18 mouse cellular contexts compared by ENCODE assay signal in the genomic region with DNA sequence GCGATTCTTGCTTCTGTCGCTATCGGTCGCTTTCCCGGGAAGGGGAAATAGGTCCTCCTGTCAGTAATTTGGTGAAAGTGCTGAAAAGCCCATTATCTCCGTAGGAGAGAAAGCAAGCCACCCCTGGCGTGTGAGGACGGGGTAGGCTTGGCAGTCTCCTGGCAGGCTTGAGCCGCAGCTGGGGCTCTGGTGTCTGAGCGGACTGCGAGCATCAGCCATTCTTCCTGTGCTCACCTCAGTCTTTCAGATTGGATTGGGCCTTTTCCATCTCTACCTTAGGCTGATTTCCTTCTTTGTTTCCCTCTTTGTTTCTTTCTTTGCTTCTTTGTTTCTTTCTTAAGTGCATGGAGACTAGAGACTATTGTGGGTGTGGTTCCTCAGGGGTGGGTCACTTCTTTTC. TPM values are rescaled to one million over a fixed set of nuclear protein-coding genes. Genes with fewer than 3 reads are reported as not detected.
DNase-seq lines count a peak whose midpoint lies in the region; ATAC-seq and TF ChIP-seq lines count a peak whose summit lies in the region.
"Had no signal": no experiment of that assay in that cellular context is flagged by ENCODE, and none has a peak within 500 bp of the region (broad histone marks: within the 10 kb centered on the region; RNA-seq: fewer than 3 reads in every experiment).

No protein-coding gene starts in this region.

- TF ChIP-seq EP300 in liver, postnatal 0 days (IDR thresholded peaks at IDR 0.05; ENCODE audit: low read depth) = no peak

- no peaks in the 10 kb centered on the region for H3K4me1 ChIP-seq in heart, embryonic 10.5 days
- no peaks in the 10 kb centered on the region for H3K4me1 ChIP-seq in hindbrain, embryonic 16.5 days (ENCODE audit: control insufficient read depth, insufficient read depth, low read depth, low read length)
- H3K4me1 ChIP-seq in hindbrain, embryonic 13.5 days (replicated peaks) = peaks cover 7% of the 10 kb centered on the region; the same call in 1 of the 2 replicates
- H3K4me1 ChIP-seq in limb, embryonic 15.5 days = peaks cover 8% of the 10 kb centered on the region; the same call in 1 of the 2 replicates
- H3K4me1 ChIP-seq in liver, postnatal 0 days (ENCODE audit: insufficient read depth) = no peaks in the 10 kb centered on the region
- H3K4me1 ChIP-seq: embryonic facial prominence, embryonic 12.5 days had no signal

- no peak overlapping the region for H3K27ac ChIP-seq in heart, embryonic 10.5 days
- no peak overlapping the region for H3K27ac ChIP-seq in hindbrain, embryonic 16.5 days (ENCODE audit: low read depth, low read length)
- no peak overlapping the region for H3K27ac ChIP-seq in hindbrain, embryonic 13.5 days
- H3K27ac ChIP-seq in limb, embryonic 15.5 days = peak overlapping the region; percentile 66
- H3K27ac ChIP-seq in liver, postnatal 0 days (ENCODE audit: low read depth) = no peak overlapping the region
- H3K27ac ChIP-seq: embryonic facial prominence, embryonic 12.5 days; stomach, postnatal 0 days had no signal

- no peak for ATAC-seq in hindbrain, embryonic 16.5 days
- ATAC-seq in hindbrain, embryonic 13.5 days (ENCODE audit: low FRiP score) = no peak
- no peak for ATAC-seq in limb, embryonic 15.5 days (ENCODE audit: insufficient number of reproducible peaks, low FRiP score, low TSS enrichment, low read depth)
- no peak for ATAC-seq in liver, postnatal 0 days

- 27% methylated on average over 11 of the region's 11 CpGs for WGBS in heart, embryonic 10.5 days
- 41% methylated on average over 10 of the region's 11 CpGs for WGBS in hindbrain, embryonic 16.5 days
- WGBS in hindbrain, embryonic 13.5 days = 47% methylated on average over 11 of the region's 11 CpGs
- 54% methylated on average over 11 of the region's 11 CpGs for WGBS in limb, embryonic 15.5 days
- 66% methylated on average over 11 of the region's 11 CpGs for WGBS in liver, postnatal 0 days (ENCODE audit: insufficient replicate concordance)

- H3K27me3 ChIP-seq in heart, embryonic 10.5 days (ENCODE audit: insufficient read depth, poor library complexity, severe bottlenecking) = no peaks in the 10 kb centered on the region; the same call in 1 of the 2 replicates
- H3K27me3 ChIP-seq in hindbrain, embryonic 16.5 days (replicated peaks; ENCODE audit: control insufficient read depth, insufficient read depth, low read length) = no peaks in the 10 kb centered on the region
- H3K27me3 ChIP-seq in hindbrain, embryonic 13.5 days = peaks cover 4% of the 10 kb centered on the region; the same call in 1 of the 2 replicates
- H3K27me3 ChIP-seq in limb, embryonic 15.5 days = no peaks in the 10 kb centered on the region
- H3K27me3 ChIP-seq in liver, postnatal 0 days (ENCODE audit: insufficient read depth, low read length) = no peaks in the 10 kb centered on the region
- H3K27me3 ChIP-seq: embryonic facial prominence, embryonic 12.5 days had no signal

- TF ChIP-seq CTCF in liver, postnatal 0 days (IDR thresholded peaks at IDR 0.05; ENCODE audit: low read depth) = no peak

- peak; percentile 67 for DNase-seq in heart, embryonic 10.5 days (ENCODE audit: low spot score)
- DNase-seq in heart, adult 18-20 months = no peak
- DNase-seq in ES-CJ7 (ENCODE audit: low read depth, low spot score) = peak; percentile 53
- no peak for DNase-seq in kidney, postnatal 10 days
- DNase-seq in liver, postnatal 0 days = no peak
- DNase-seq: adrenal gland, adult 8-10 months; cerebellum, adult 11-12 months; gastrocnemius, postnatal 36 days; kidney, adult 9 months; lung, adult 2 months; lung, postnatal 4 days; thymus, postnatal 4 days had no signal

- no peaks in the 10 kb centered on the region for H3K36me3 ChIP-seq in heart, embryonic 10.5 days
- no peaks in the 10 kb centered on the region for H3K36me3 ChIP-seq in hindbrain, embryonic 16.5 days (ENCODE audit: control insufficient read depth, insufficient read depth, low read length)
- no peaks in the 10 kb centered on the region for H3K36me3 ChIP-seq in hindbrain, embryonic 13.5 days
- H3K36me3 ChIP-seq in limb, embryonic 15.5 days = no peaks in the 10 kb centered on the region
- no peaks in the 10 kb centered on the region for H3K36me3 ChIP-seq in liver, postnatal 0 days (replicated peaks; ENCODE audit: insufficient read depth, low read length)
- H3K36me3 ChIP-seq: embryonic facial prominence, embryonic 12.5 days; G1E had no signal

- no peak overlapping the region for H3K9ac ChIP-seq in hindbrain, embryonic 16.5 days (ENCODE audit: low read depth, low read length)
- H3K9ac ChIP-seq in hindbrain, embryonic 13.5 days = no peak overlapping the region
- H3K9ac ChIP-seq in limb, embryonic 15.5 days = no peak overlapping the region
- H3K9ac ChIP-seq in liver, postnatal 0 days (replicated peaks) = no peak overlapping the region
- H3K9ac ChIP-seq: embryonic facial prominence, embryonic 12.5 days had no signal

- peak overlapping the region; percentile 14; the same call in 1 of the 2 replicates for H3K4me2 ChIP-seq in hindbrain, embryonic 16.5 days (ENCODE audit: low read length)
- no peak overlapping the region for H3K4me2 ChIP-seq in hindbrain, embryonic 13.5 days
- no peak overlapping the region for H3K4me2 ChIP-seq in limb, embryonic 15.5 days
- H3K4me2 ChIP-seq in liver, postnatal 0 days (ENCODE audit: low read depth, low read length) = no peak overlapping the region
- H3K4me2 ChIP-seq: embryonic facial prominence, embryonic 12.5 days had no signal

- no peaks in the 10 kb centered on the region for H3K9me3 ChIP-seq in heart, embryonic 10.5 days
- H3K9me3 ChIP-seq in hindbrain, embryonic 16.5 days (ENCODE audit: control insufficient read depth, low read length) = no peaks in the 10 kb centered on the region
- H3K9me3 ChIP-seq in hindbrain, embryonic 13.5 days = no peaks in the 10 kb centered on the region
- no peaks in the 10 kb centered on the region for H3K9me3 ChIP-seq in limb, embryonic 15.5 days
- H3K9me3 ChIP-seq in liver, postnatal 0 days (ENCODE audit: low read length) = no peaks in the 10 kb centered on the region
- H3K9me3 ChIP-seq: embryonic facial prominence, embryonic 12.5 days; G1E had no signal

- H3K4me3 ChIP-seq in heart, embryonic 10.5 days = peak overlapping the region; percentile 22; the same call in 1 of the 2 replicates
- H3K4me3 ChIP-seq in hindbrain, embryonic 16.5 days (ENCODE audit: low read length) = no peak overlapping the region
- no peak overlapping the region for H3K4me3 ChIP-seq in hindbrain, embryonic 13.5 days
- H3K4me3 ChIP-seq in limb, embryonic 15.5 days = no peak overlapping the region
- H3K4me3 ChIP-seq in liver, postnatal 0 days (ENCODE audit: low read depth, low read length) = no peak overlapping the region
- H3K4me3 ChIP-seq: embryonic facial prominence, embryonic 12.5 days had no signal

RNA-seq across cellular contexts. Expression of a gene that starts 22.6 kb away (rescaled TPM):
- polyA plus RNA-seq in heart, embryonic 10.5 days (2016; fragmentation: Nextera tagmentation; extraction: Ambion mirVana) = 248 and 324 TPM in 2 replicates
- 100 to 1,000 TPM in 1 of 2 experiments, 10 to 100 TPM in 1; 99.4 to 103 TPM for total RNA-seq in heart, adult 18-20 months (2021)
- polyA plus RNA-seq in hindbrain, embryonic 16.5 days (2015; fragmentation: Nextera tagmentation; extraction: Ambion mirVana) = 235 and 245 TPM in 2 replicates
- 248 and 256 TPM in 2 replicates for polyA plus RNA-seq in hindbrain, embryonic 13.5 days (2015; fragmentation: Nextera tagmentation; extraction: Ambion mirVana)
- 273 and 293 TPM in 2 replicates for polyA plus RNA-seq in limb, embryonic 15.5 days (2015; fragmentation: Nextera tagmentation; extraction: Ambion mirVana)
- polyA plus RNA-seq in liver, postnatal 0 days (2015; fragmentation: Nextera tagmentation; extraction: Ambion mirVana) = 89.8 and 96.5 TPM in 2 replicates

Comparison
In these comparisons a context has a peak if more than half of its experiments do, and no peak if none do; other contexts are left out.
1. DNase-seq: peak in heart, embryonic 10.5 days (single experiment) and ES-CJ7 (single experiment); none in heart, adult 18-20 months (0 of 2), kidney, postnatal 10 days (single experiment) and liver, postnatal 0 days (single experiment).